Mouse (Mus musculus) thymus, postnatal 0 days (tissue): Measurements from ENCODE around the gene Fbxo28. TPM values are rescaled to one million over a fixed set of nuclear protein-coding genes. Genes with fewer than 3 reads are reported as not detected.

Experiments
- DNase-seq: peaks from one replicate; pipeline ENCODE4 v3.0.0-alpha.2; 2015; ENCODE audit warnings: low spot score
- polyA plus RNA-seq: library from polyadenylated mRNA; unstranded; fragments of >200 nt; fragmentation: Nextera tagmentation; extraction: Ambion mirVana; gene quantifications from 2 replicates; pipeline ENCODE4 v1.2.1, GENCODE M21; 2015

The Fbxo28 gene
- polyA plus RNA-seq, 1 experiment from 2014 or later = 31.5 TPM

- no peak for DNase-seq
Observed at GRCm38 (mm10) chr1:182289781-182290180, 51.6 kb downstream of the Fbxo28 start.

DNA sequence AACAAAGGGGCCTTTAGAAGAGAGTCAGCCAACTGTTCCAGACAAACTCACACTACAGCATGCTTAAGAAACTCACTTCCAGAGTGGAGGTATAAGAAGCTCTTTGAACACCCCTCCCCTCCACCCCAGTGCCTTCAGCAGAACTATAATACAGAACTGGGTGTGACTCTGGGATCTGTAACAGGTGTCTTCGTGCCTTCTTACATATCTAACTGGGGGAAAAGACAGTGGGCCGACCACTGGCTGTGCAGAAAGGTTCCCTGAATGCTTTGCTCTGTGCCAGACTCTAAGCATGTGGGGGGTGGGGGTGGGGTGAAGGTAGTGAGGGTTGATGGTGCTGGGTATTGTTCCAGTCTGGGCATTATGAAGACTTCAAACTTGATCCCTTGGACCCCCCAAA, 52.8 kb downstream of the Fbxo28 start:
- DNase-seq = no peak

DNA sequence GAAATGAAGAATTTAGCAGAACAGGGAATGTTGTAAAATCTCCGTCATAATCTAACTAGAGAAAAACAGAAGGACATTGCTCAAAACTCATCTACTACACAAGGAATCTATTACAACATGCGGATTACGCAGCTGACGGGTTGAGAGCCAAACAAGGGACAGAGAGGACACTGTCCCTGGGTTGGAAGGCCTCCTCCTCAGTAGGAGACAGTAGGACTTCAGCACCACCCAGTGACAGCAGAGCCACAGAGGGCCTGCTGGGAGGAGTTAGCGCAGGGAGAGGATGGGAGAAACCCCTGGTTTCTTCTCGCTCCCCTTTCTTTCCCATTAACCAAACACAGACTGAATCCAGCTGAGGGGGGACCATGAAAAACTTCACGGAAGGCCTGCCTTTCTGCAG, 53.6 kb downstream of the Fbxo28 start:
- no peak for DNase-seq

- DNase-seq = no peak
Observed at GRCm38 (mm10) chr1:182284795-182285194, 56.6 kb downstream of the Fbxo28 start.

DNA sequence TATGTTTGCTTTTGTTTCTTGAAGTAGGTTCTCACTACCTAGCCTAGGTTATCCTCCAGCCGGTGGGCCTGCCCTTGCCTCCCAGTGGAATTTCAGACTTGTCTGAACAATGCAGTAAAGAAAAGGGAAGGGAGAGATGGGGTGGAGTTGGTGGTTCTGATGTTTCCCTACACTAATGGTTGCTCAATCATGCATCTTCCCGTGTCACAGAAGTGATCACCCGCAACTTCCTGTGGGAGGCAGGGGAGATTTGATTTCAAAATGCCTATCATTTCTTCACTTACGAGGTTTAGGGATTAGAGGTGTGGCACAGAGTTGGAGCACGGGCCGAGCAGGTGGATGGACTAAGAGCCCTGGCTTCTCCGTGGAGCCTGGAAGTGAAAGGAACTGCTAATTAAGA, 58.2 kb downstream of the Fbxo28 start:
- DNase-seq = no peak

DNA sequence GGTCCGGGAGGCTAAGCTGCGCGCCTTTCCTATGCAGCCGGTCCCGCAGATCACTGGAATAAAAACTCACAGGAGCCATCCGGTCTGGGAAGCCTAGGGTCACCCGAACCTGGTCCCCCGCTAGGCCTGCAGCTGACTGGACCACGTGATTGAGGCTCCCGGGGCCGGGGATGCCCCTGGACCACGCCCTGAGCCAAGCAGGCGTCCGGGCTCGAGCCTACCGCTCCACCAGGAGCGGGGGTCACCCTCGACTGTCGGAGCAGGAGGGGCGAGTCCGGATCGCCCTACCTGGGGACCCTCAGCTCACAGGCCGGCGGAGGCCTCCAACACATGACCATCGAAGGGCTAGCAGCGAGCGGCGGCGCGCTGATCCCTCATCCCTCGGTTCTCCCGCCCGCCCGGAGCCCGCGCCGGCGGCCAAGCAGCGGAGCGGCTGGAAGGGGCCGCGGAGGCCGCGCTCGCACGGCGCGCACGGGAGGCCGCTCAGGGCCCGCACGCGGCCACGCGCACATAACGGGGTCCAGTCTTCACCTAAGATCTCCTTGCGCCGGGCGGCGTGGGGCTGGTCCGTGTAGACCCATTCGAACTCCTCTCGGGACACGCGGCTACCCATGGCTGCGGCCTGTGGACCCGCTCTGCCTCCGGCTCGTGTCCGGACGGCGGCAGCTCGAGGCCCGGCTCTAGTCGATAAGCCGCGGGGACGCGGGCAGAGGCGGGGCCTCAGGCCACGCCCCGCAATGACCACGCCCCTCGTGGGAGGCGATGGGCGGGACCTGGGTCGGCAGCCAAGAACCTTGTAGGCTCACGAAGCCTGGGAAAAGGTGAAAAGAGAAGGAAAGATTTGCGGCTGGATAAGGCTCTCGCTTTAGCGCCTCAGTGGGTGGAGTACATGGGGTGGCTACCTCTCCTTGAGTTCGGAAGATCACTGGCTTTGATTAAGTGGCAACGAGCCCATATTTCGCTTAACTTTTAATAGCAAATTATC, 59.0 kb downstream of the Fbxo28 start, which contains the start of gene Degs1:
Gene Degs1, minus strand, starts transcription at position 714 of the 985 bp plus-strand sequence.
- peak; percentile 92 for DNase-seq

- DNase-seq = peak; percentile 66
Observed at GRCm38 (mm10) chr1:182281251-182281711, 60.1 kb downstream of the Fbxo28 start.

DNA sequence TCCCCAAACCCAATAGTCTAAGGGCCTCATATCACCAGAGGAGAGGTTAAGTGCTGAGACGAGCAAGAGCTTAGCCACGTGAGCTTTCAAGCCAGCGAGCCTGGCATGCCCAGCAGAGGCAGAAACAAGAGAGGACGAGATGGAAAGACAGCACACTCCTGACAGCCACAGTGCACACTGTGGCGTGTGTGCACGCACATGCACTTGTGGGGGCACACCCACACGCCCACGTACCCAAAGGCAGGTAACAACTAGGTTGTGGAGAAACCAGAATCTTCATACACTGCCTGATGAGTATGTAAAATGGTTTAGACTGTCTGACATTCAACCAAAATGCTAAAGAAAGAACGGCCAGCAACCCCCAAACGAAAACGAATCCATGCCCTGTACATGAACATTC, 60.9 kb downstream of the Fbxo28 start:
- no peak for DNase-seq

DNA sequence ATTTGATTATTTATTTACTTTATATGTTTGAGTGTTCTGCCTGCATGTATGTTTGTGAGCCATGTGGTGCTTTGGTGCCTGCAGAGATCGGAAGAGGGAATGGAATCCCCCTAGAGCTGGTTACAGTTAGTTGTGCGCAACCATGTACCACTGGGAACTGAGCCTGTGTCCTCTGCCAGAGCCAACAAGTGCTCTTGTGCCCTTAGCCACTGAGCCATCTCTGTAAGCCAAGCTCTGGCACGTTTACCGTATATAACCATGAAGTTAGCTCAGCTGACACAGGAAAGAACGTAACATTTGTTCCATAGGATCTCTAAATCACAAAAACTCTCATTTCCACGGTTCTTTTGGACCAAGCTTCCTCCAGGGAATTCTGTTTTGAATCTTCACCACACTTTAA, 61.4 kb downstream of the Fbxo28 start:
- DNase-seq = no peak

GRCm38 (mm10) chr1:182279436-182279835, 62.0 kb downstream of the Fbxo28 start:
- DNase-seq = no peak

DNA sequence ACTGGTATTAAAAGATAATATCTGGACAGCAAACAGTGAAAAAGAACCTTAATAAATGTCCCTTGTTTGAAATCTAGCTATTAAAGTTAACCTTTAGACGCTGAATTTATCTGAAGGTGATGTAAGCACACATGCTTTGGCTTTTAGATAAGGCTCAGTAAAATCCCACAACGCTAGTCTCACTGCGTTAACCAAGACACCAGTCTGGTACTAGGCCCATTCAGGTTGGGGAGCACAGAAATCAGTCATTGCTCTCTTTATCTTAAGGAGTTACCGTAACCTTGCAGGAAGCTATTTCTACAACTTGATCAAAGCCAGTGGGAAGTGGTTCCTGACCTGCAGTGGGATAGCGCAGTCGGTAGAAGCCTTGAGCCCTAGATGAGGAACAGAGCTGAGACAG, 66.3 kb downstream of the Fbxo28 start:
- DNase-seq = no peak

GRCm38 (mm10) chr1:182271632-182272031, 69.8 kb downstream of the Fbxo28 start:
- no peak for DNase-seq

- DNase-seq = no peak
Observed at GRCm38 (mm10) chr1:182271130-182271529, 70.3 kb downstream of the Fbxo28 start.

DNA sequence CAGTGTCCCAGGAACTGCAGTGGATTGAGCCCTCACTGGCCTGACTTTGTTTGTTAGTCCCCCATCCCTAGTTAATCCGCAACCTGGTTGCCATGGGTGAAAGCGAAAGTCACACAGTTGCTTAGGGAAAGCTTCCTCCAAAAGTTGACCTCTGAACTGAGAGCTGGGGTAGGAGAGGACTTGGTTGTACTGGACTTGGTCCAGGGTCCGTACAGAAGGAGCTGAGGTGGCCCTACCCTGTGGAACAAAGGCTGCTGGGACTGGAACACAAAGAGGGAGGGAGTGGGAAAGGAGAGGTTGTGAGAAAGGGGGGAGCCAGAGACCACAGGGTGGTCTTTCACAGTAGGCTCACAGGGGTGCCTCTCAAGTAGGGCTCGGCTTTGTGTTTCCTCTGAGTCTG, 73.1 kb downstream of the Fbxo28 start:
- DNase-seq = no peak

DNA sequence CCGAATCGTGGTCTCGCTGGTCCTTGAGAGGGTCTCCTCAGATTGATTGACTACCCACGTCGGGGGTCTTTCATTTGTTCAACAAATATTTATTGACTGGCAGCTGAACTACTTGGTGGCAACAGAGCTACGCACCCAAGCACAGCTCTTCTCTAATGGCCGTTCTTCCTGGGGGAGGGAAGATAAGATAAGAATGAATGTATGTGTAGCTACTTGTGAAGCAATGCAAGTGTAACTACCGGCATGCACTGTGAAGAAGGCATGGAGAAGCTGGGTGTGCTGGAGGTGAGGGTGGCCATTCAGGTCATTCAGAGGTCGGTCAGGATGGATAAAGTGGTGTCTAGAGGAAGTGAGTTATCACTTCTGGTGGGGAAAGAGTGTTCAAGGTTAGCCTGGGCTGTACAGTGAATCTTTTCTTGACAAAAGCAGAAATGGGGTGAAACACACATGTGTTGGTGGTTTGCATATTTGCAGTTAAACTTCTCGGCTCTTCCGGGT, 75.4 kb downstream of the Fbxo28 start:
- DNase-seq = no peak

Other genes with a start within 250 kb of the Fbxo28 start
- 274 and 279 TPM in 2 replicates for gene Srp9, start 216.9 kb downstream of the Fbxo28 start, polyA plus RNA-seq
- not detected in 2 replicates for gene Vmn1r1, start 177.1 kb downstream of the Fbxo28 start, polyA plus RNA-seq
- gene Degs1, start 58.8 kb downstream of the Fbxo28 start, polyA plus RNA-seq = 137 and 149 TPM in 2 replicates
- 10.8 and 12.2 TPM in 2 replicates for gene Trp53bp2, start 67.5 kb upstream of the Fbxo28 start, polyA plus RNA-seq
- gene Capn2, start 176.0 kb upstream of the Fbxo28 start, polyA plus RNA-seq = 48.7 and 50.6 TPM in 2 replicates
- 0.18 and 0.21 TPM in 2 replicates for gene Capn8, start 223.4 kb upstream of the Fbxo28 start, polyA plus RNA-seq